Mouse (Mus musculus): ENCODE measurements at regions not wholly inside any gene's neighbourhood (a gene's known extent, or its start where the extent isn't known, plus 50 kb on each side); places are given as distances from the start of the nearest gene placed in this dataset.

DNA sequence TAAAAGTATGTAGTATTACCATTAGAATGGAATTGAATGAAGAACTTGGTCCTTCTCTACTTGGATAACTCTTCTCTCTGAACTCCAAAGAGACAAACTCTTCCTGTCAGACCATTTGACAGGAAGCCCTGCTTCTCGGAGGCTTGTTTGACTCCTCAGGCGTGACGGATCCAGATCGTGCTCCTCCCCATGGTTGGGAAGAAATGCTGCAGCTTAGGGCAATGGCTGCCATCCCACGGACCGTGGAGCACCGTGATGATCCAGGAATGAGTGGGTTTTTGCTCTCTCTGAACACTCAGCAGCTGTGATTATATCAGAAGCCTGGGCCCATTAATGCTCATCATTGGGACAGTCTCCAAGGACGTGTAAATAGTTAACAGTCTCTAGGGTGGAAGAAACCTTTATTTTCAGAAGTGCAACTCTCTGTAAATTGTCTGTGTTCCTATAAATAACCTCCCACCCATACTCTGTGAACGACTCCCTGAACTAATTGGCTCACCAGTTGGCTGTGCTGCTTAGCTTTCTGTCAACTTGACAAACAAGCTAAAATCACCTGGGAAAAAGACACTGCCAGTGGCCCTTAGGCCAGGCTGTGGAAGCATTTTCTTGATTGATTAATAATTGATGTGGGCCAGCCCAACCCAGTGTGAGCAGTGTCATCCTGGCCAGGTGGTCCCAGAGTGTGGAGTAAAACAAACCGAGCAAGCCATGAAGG, 88.2 kb upstream of the Mylip start:
- no peak for TF ChIP-seq POLR2A (IDR thresholded peaks at IDR 0.05; ENCODE audit: low read depth, low read length)
- TF ChIP-seq CTCF (IDR thresholded peaks at IDR 0.05; ENCODE audit: borderline replicate concordance, insufficient read depth, low read length): no peak
- Histone ChIP-seq H3K27ac (ENCODE audit: insufficient read depth, low read length) (no peak overlapping the region), H3K4me1 (ENCODE audit: control insufficient read depth, insufficient read depth, low read length) (no peaks in the 10 kb centered on the region), H3K4me3 (ENCODE audit: insufficient read depth, low read length) (no peak overlapping the region)

- Histone ChIP-seq H3K4me3 (ENCODE audit: insufficient read depth, low read length) (no peak overlapping the region), H3K27ac (ENCODE audit: insufficient read depth, low read length) (no peak overlapping the region), H3K4me1 (ENCODE audit: control insufficient read depth, insufficient read depth, low read length) (no peaks in the 10 kb centered on the region)
- TF ChIP-seq CTCF (IDR thresholded peaks at IDR 0.05; ENCODE audit: borderline replicate concordance, insufficient read depth, low read length) (no peak), POLR2A (IDR thresholded peaks at IDR 0.05; ENCODE audit: low read depth, low read length) (no peak)
These were observed 86.7 kb upstream of the Mylip start for GRCm38 (mm10) chr13:45302796-45303195.

GRCm38 (mm10) chr13:45306177-45306576, 83.4 kb upstream of the Mylip start:
- Histone ChIP-seq H3K27ac (ENCODE audit: insufficient read depth, low read length) (no peak overlapping the region), H3K4me1 (ENCODE audit: control insufficient read depth, insufficient read depth, low read length) (no peaks in the 10 kb centered on the region), H3K4me3 (ENCODE audit: insufficient read depth, low read length) (no peak overlapping the region)
- TF ChIP-seq CTCF (IDR thresholded peaks at IDR 0.05; ENCODE audit: borderline replicate concordance, insufficient read depth, low read length) (no peak), POLR2A (IDR thresholded peaks at IDR 0.05; ENCODE audit: low read depth, low read length) (no peak)

DNA sequence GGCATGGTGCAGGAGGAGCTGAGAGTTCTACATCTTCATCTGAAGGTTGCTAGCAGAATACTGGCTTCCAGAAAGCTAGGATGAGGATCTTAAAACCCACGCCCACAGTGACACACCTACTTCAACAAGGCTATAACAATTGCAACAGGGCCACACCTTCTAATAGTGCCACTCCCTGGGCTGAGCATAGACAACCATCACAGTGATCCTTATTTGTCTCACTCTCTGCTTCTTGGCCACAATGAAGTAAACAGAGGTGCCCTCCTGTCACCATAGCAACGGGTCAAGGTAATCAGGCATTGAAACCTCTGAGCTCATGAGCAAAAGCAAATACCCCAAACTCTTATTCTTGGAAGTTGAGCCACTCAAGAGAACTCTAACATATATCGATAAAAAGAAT, 82.3 kb upstream of the Mylip start:
- Histone ChIP-seq H3K4me3 (ENCODE audit: insufficient read depth, low read length) (no peak overlapping the region), H3K4me1 (ENCODE audit: control insufficient read depth, insufficient read depth, low read length) (no peaks in the 10 kb centered on the region), H3K27ac (ENCODE audit: insufficient read depth, low read length) (no peak overlapping the region)
- TF ChIP-seq CTCF (IDR thresholded peaks at IDR 0.05; ENCODE audit: borderline replicate concordance, insufficient read depth, low read length): no peak
- no peak for TF ChIP-seq POLR2A (IDR thresholded peaks at IDR 0.05; ENCODE audit: low read depth, low read length)

- Histone ChIP-seq H3K27ac (ENCODE audit: insufficient read depth, low read length) (no peak overlapping the region), H3K4me3 (ENCODE audit: insufficient read depth, low read length) (no peak overlapping the region), H3K4me1 (ENCODE audit: control insufficient read depth, insufficient read depth, low read length) (no peaks in the 10 kb centered on the region)
- TF ChIP-seq CTCF (IDR thresholded peaks at IDR 0.05; ENCODE audit: borderline replicate concordance, insufficient read depth, low read length) (no peak), POLR2A (IDR thresholded peaks at IDR 0.05; ENCODE audit: low read depth, low read length) (no peak)
These were observed 69.9 kb upstream of the Mylip start for GRCm38 (mm10) chr13:45319646-45320045.

DNA sequence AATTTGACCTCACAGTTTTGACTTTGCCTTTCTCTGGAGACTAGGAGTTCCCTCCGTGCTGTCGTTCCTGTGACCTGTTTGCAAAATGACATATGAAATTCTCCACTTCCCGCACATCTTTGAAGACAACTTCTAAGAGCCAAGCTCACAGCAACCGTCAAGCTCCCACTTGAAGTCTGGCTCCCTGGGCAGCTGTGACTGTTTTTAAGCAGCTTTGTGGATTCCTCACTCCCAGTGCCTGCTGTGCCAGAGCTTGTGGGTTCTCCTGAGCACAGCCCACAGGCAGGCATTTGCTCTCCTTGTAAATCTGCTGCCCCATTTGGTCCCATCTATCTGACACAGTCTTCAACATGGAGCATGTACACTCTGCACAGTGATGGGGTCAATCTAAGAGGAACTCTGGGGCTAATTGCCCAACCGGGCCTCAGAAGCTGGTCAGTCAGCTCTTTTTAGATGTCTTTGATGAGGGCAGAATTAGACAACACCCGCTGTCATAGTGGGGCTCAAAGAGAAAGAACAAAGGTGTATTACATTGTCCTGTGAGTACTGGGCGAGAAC, 63.7 kb upstream of the Mylip start:
- Histone ChIP-seq H3K27ac (ENCODE audit: insufficient read depth, low read length) (no peak overlapping the region), H3K4me1 (ENCODE audit: control insufficient read depth, insufficient read depth, low read length) (no peaks in the 10 kb centered on the region), H3K4me3 (ENCODE audit: insufficient read depth, low read length) (no peak overlapping the region)
- TF ChIP-seq POLR2A (IDR thresholded peaks at IDR 0.05; ENCODE audit: low read depth, low read length) (no peak), CTCF (IDR thresholded peaks at IDR 0.05; ENCODE audit: borderline replicate concordance, insufficient read depth, low read length) (no peak)

DNA sequence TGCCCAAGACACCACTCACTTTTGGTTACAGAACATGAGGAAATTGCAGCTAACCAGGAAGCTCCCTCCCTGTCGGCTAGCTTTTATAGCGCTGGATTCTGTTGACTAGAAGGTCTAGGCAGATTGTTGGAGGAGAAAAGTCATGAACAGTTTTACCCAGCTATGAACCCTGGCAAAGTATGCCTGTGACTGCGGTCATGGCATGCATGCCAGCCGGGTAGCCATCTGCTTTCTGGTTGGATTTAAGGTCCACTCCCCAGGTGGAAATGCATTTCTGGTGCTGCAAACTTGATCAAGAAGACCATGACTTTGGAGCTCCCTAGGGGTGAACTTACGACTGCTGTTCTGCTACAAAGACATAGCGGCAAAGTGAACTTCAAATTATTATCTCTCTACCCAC, 62.8 kb upstream of the Mylip start:
- Histone ChIP-seq H3K4me1 (ENCODE audit: control insufficient read depth, insufficient read depth, low read length) (peaks cover 3% of the 10 kb centered on the region; the same call in 1 of the 2 replicates), H3K4me3 (ENCODE audit: insufficient read depth, low read length) (no peak overlapping the region), H3K27ac (ENCODE audit: insufficient read depth, low read length) (no peak overlapping the region)
- TF ChIP-seq CTCF (IDR thresholded peaks at IDR 0.05; ENCODE audit: borderline replicate concordance, insufficient read depth, low read length) (no peak), POLR2A (IDR thresholded peaks at IDR 0.05; ENCODE audit: low read depth, low read length) (no peak)

DNA sequence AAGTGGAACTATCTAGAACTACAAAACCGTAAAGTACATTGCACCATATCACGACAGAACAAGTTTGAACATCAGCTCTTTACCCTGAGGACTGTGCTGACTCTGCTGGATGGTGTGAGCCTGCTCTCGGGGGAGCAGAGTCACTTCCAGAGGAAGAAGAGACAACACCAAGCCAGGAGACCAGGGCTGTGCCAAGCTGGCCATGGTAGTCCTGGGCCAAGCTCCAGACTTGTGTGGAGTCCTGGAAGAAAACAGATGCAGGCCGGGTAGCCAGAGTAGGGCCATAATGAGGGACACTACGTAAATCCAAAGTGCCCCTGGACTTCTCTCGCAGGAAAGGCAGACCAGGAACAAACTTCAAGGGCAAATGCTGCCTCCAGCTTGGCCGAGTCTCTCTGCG, 59.0 kb upstream of the Mylip start:
- Histone ChIP-seq H3K4me3 (ENCODE audit: insufficient read depth, low read length) (no peak overlapping the region), H3K27ac (ENCODE audit: insufficient read depth, low read length) (no peak overlapping the region), H3K4me1 (ENCODE audit: control insufficient read depth, insufficient read depth, low read length) (peaks cover 10% of the 10 kb centered on the region)
- TF ChIP-seq POLR2A (IDR thresholded peaks at IDR 0.05; ENCODE audit: low read depth, low read length) (no peak), CTCF (IDR thresholded peaks at IDR 0.05; ENCODE audit: borderline replicate concordance, insufficient read depth, low read length) (no peak)

DNA sequence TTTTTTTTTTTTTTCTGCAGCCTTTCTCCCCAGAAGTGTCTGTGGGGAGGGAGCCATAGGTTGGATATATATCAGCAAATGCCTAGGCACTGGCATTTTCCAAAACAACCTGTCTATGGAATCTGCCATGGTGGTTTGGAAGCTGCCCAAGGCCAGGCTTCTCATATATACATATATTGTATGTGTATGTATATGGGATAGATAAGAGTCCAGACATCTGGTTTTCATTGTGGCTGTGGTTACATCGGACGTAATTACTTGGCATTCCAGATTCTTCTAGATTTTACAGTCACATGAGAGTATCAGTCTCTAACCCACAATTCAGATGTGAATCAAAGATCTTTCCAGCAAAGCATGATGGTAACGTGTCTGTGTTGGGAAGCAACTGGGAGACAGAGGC, 57.5 kb upstream of the Mylip start:
- Histone ChIP-seq H3K27ac (ENCODE audit: insufficient read depth, low read length) (peak overlapping the region; percentile 33; the same call in 1 of the 2 replicates), H3K4me1 (ENCODE audit: control insufficient read depth, insufficient read depth, low read length) (peaks cover 10% of the 10 kb centered on the region), H3K4me3 (ENCODE audit: insufficient read depth, low read length) (no peak overlapping the region)
- TF ChIP-seq POLR2A (IDR thresholded peaks at IDR 0.05; ENCODE audit: low read depth, low read length): no peak
- no peak for TF ChIP-seq CTCF (IDR thresholded peaks at IDR 0.05; ENCODE audit: borderline replicate concordance, insufficient read depth, low read length)

DNA sequence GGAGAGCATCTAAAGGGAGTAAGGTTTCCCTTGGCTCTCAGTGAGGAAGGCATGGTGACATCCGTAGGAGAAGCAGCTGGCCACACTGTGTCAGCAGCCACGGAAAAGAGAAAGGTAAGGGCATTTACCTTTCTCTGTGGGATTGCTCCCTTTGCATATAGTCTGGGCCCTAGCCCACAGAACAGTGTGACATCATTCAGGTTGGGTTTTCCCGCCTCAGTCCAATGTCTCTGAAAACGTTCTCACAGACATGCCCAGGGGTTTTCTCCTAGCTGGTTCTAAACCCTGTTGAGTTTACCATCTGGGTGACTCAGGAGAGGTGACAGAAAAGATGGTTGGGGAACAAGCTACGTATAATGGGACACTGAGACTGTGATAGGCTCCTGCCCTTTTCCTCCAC, 55.9 kb upstream of the Mylip start:
- TF ChIP-seq POLR2A (IDR thresholded peaks at IDR 0.05; ENCODE audit: low read depth, low read length) (no peak), CTCF (IDR thresholded peaks at IDR 0.05; ENCODE audit: borderline replicate concordance, insufficient read depth, low read length) (no peak)
- no peak overlapping the region for H3K4me3 ChIP-seq (ENCODE audit: insufficient read depth, low read length)
- no peak overlapping the region for H3K27ac ChIP-seq (ENCODE audit: insufficient read depth, low read length)
- H3K4me1 ChIP-seq (ENCODE audit: control insufficient read depth, insufficient read depth, low read length): peaks cover 10% of the 10 kb centered on the region
